Mouse (Mus musculus) small intestine, adult 2 months (tissue): ENCODE measurements around the gene Cox19. TPM values are rescaled to one million over a fixed set of nuclear protein-coding genes. Genes with fewer than 3 reads are reported as not detected.

Source experiments
- H3K27ac ChIP-seq: fragments of 200-500 bp; 2 replicates; pipeline ENCODE4 v1.5.1; 2012; ENCODE audit warnings: low read depth, low read length, control low read depth, inconsistent platforms; ENCODE audit not compliant: insufficient read depth
- H3K27me3 ChIP-seq: fragments of 200-500 bp; 2 replicates; pipeline ENCODE4 v1.6.1; 2012; ENCODE audit warnings: mild to moderate bottlenecking, moderate library complexity, low read length, inconsistent platforms; ENCODE audit not compliant: control insufficient read depth, insufficient read depth
- H3K36me3 ChIP-seq: fragments of 200-500 bp; 2 replicates; pipeline ENCODE4 v1.6.1; 2012; ENCODE audit warnings: mild to moderate bottlenecking, low read length, control low read depth, inconsistent platforms; ENCODE audit not compliant: control insufficient read depth, insufficient read depth
- H3K4me1 ChIP-seq: fragments of 200-500 bp; 2 replicates; pipeline ENCODE4 v1.6.1; 2012; ENCODE audit warnings: low read length, inconsistent platforms, mixed read lengths; ENCODE audit not compliant: control insufficient read depth, insufficient read depth, insufficient read length
- H3K4me3 ChIP-seq: fragments of 200-500 bp; 2 replicates; pipeline ENCODE4 v1.5.1; 2012; ENCODE audit warnings: low read depth, mild to moderate bottlenecking, control low read depth, inconsistent platforms, low read length, moderate library complexity
- CTCF ChIP-seq: fragments of 200-500 bp; IDR thresholded peaks from 2 replicates; pipeline ENCODE4 v1.5.1; 2012; ENCODE audit warnings: low read depth, mild to moderate bottlenecking, control low read depth, inconsistent platforms, low read length, moderate library complexity, mixed read lengths; ENCODE audit not compliant: insufficient replicate concordance, insufficient read length; ENCODE audit errors: extremely low read depth
- POLR2A ChIP-seq: fragments of 200-500 bp; IDR thresholded peaks from 2 replicates; pipeline ENCODE4 v1.6.1; 2012; ENCODE audit warnings: low read depth, mild to moderate bottlenecking, control low read depth, inconsistent platforms, low read length, moderate library complexity
- WGBS: fragments of 180-500 bp; shearing (Covaris S2); methylation state at CpG from one replicate; pipeline ENCODE4 v1.1.7; 2018; 5-methylcytosine and 5-hydroxymethylcytosine counted together
- polyA plus RNA-seq: library from polyadenylated mRNA; depleted of rRNA; stranded (reverse); fragments of >200 nt; gene quantifications from 2 replicates; pipeline ENCODE4 v1.2.3, GENCODE M21; 2012

Gene Cox19
- polyA plus RNA-seq, 1 experiment, result 104 TPM

GRCm38 (mm10) chr5:139355235-139355772 is 4.1 kb upstream of the Cox19 start:
- Histone ChIP-seq H3K27ac (0 out of 2 replicates have a peak overlapping the region, but pooled peaks have one; percentile 10), H3K4me3 (no peak overlapping the region), H3K36me3 (no peaks in the 10 kb centered on the region), H3K4me1 (peaks cover 31% of the 10 kb centered on the region), H3K27me3 (no peaks in the 10 kb centered on the region)
- TF ChIP-seq CTCF, result peak; percentile 95
- no peak for TF ChIP-seq POLR2A
- 40% methylated on average over 19 of the region's 19 CpGs for WGBS

GRCm38 (mm10) chr5:139353946-139354345 is 2.7 kb upstream of the Cox19 start:
- H3K27me3 ChIP-seq, result no peaks in the 10 kb centered on the region
- H3K4me3 ChIP-seq, result no peak overlapping the region
- 50% methylated on average over 11 of the region's 11 CpGs for WGBS
- no peak overlapping the region for H3K27ac ChIP-seq
- H3K4me1 ChIP-seq, result peaks cover 34% of the 10 kb centered on the region
- TF ChIP-seq POLR2A (no peak), CTCF (no peak)
- H3K36me3 ChIP-seq, result no peaks in the 10 kb centered on the region

- 24% methylated on average over 10 of the region's 10 CpGs for WGBS
- H3K27me3 ChIP-seq, result no peaks in the 10 kb centered on the region
- no peaks in the 10 kb centered on the region for H3K36me3 ChIP-seq
- no peak overlapping the region for H3K4me3 ChIP-seq
- peaks cover 31% of the 10 kb centered on the region for H3K4me1 ChIP-seq
- peak; percentile 78; the same call in 1 of the 2 replicates for TF ChIP-seq CTCF
- no peak for TF ChIP-seq POLR2A
- no peak overlapping the region for H3K27ac ChIP-seq
These were observed 2.3 kb upstream of the Cox19 start for GRCm38 (mm10) chr5:139353496-139353895.

DNA sequence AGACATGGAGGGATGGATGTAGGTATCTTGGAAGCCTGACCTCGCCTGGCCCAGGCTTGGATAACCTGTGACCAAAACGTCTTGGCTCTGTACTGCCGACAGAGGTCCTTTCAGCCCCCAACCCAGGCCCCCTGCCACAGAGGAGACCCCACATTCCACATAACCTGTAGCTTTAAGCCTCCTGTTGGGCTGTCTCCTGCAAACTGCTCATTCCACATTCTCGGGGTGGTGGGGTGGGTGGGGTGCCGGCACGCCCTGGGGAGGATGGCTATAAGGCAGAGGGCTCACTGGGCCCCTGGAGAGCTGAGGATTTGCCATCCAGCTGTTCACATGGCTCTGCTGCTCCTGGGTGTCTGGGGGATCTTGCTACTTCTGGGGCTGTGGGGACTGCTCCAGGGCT is 1.1 kb upstream of the Cox19 start, which contains the start of gene Cyp2w1:
Gene Cyp2w1, plus strand, starts transcription at position 301 of the 400 bp plus-strand sequence.
- Histone ChIP-seq H3K4me3 (no peak within 1 kb of the TSS), H3K4me1 (peaks cover 38% of the 10 kb centered on the region), H3K27me3 (no peaks in the 10 kb centered on the region), H3K36me3 (no peaks in the 10 kb centered on the region), H3K27ac (peak within 1 kb of the TSS; percentile 6; the same call in 1 of the 2 replicates)
- TF ChIP-seq POLR2A (no peak), CTCF (no peak)
- WGBS, result 37% methylated on average over 6 of the region's 6 CpGs

DNA sequence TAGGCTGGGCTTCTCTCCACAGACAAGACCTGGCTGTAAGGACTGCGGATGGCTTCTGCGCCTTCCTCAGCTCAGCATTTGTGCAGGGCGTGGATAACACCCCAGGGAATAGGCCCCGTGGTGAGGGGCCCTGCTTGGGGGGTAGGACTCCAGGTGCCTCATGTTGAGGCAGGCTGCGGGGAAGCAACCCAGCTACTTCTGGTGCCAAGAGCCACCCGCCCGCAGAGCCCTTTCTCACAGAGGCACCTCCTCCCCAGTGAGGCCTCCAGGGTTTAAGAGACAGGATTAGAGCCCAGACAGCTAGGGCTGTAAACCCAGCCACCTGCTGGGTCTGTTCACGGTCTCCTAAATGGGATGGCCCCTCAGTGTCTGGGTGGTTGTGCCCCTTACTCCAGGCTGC is 410 bp upstream of the Cox19 start:
- peaks cover 43% of the 10 kb centered on the region for H3K4me1 ChIP-seq
- peak overlapping the region; percentile 6; the same call in 1 of the 2 replicates for H3K27ac ChIP-seq
- 19% methylated on average over 8 of the region's 8 CpGs for WGBS
- no peak overlapping the region for H3K4me3 ChIP-seq
- no peak for TF ChIP-seq CTCF
- no peak for TF ChIP-seq POLR2A
- H3K36me3 ChIP-seq, result no peaks in the 10 kb centered on the region
- H3K27me3 ChIP-seq, result no peaks in the 10 kb centered on the region

DNA sequence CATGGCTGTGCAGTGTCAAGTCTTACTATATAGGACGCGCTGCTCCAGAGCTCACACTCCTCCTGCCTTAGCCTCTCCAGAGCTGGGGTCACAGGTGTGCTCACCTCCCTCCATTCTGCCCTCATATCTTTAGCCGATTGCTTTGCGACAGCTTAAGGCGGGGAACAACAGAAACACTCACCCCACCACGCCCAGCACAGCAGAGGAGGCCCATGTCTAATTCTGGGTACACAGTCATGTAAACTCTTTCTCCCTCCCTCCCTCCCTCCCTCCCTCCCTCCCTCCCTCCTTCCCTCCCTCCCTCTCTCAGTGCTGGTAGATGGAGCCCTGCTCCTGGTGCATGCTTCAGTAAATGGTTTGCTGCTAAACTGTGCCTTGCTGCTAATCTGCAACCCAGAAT is 1.5 kb downstream of the Cox19 start:
- H3K36me3 ChIP-seq, result no peaks in the 10 kb centered on the region
- TF ChIP-seq CTCF (no peak), POLR2A (no peak)
- WGBS, result 23% methylated on average over 6 of the region's 6 CpGs
- H3K27ac ChIP-seq, result no peak overlapping the region
- no peaks in the 10 kb centered on the region for H3K27me3 ChIP-seq
- no peak overlapping the region for H3K4me3 ChIP-seq
- H3K4me1 ChIP-seq, result peaks cover 49% of the 10 kb centered on the region

- TF ChIP-seq POLR2A (no peak), CTCF (no peak)
- Histone ChIP-seq H3K27ac (peak overlapping the region; percentile 77), H3K4me3 (no peak overlapping the region), H3K36me3 (peaks cover 3% of the 10 kb centered on the region), H3K4me1 (peaks cover 37% of the 10 kb centered on the region), H3K27me3 (no peaks in the 10 kb centered on the region)
- 36% methylated on average over 1 of the region's 1 CpGs for WGBS
These were observed 4.0 kb downstream of the Cox19 start for GRCm38 (mm10) chr5:139347225-139347624.

- 4% methylated on average over 5 of the region's 5 CpGs for WGBS
- Histone ChIP-seq H3K4me3 (peak overlapping the region; percentile 23; the same call in 1 of the 2 replicates), H3K4me1 (peaks cover 31% of the 10 kb centered on the region; the same call in 1 of the 2 replicates), H3K27ac (peak overlapping the region; percentile 54), H3K36me3 (peaks cover 14% of the 10 kb centered on the region), H3K27me3 (no peaks in the 10 kb centered on the region)
- TF ChIP-seq POLR2A, result no peak
These were observed 5.9 kb downstream of the Cox19 start for GRCm38 (mm10) chr5:139345364-139345714.
